Mouse (Mus musculus) limb, embryonic 11.5 days (tissue): ENCODE measurements around the gene H2-Q2. TPM values are rescaled to one million over a fixed set of nuclear protein-coding genes. Genes with fewer than 3 reads are reported as not detected.
A peak's percentile ranks its signal among the peaks of the same experiment; 100 is the strongest.
"Not testable (repeated sequence)": the region's sequence is repeated elsewhere in the genome, so short reads cannot be mapped to it uniquely, and the experiment has no call there.

Experiments
- ATAC-seq: fragments of 200-750 bp; cut with Nextera tagmentation; 2 replicates; pipeline ENCODE4 v1.8.0; 2017; ENCODE audit warnings: low read depth; ENCODE audit not compliant: insufficient number of reproducible peaks, low FRiP score, low TSS enrichment
- DNase-seq: peaks from one replicate; pipeline ENCODE4 v3.0.0-alpha.2; 2015; ENCODE audit warnings: low spot score
- H3K27ac ChIP-seq: fragments of 300-500 bp; sonication (generic); replicated peaks from 2 replicates; pipeline ENCODE4 v1.5.1; 2014; ENCODE audit warnings: low read depth, mild to moderate bottlenecking, low read length
- H3K27me3 ChIP-seq: fragments of 300-500 bp; sonication (generic); 2 replicates; pipeline ENCODE4 v1.6.1; 2014; ENCODE audit warnings: mild to moderate bottlenecking, low read length, mixed read lengths; ENCODE audit not compliant: control insufficient read depth, insufficient read depth
- H3K36me3 ChIP-seq: fragments of 300-500 bp; sonication (generic); 2 replicates; pipeline ENCODE4 v1.6.1; 2014; ENCODE audit warnings: mild to moderate bottlenecking, low read length, moderate library complexity, mixed read lengths; ENCODE audit not compliant: control insufficient read depth, insufficient read depth
- H3K4me1 ChIP-seq: fragments of 300-500 bp; sonication (generic); 2 replicates; pipeline ENCODE4 v1.6.1; 2014; ENCODE audit warnings: low read length, mixed read lengths; ENCODE audit not compliant: control insufficient read depth, insufficient read depth
- H3K4me2 ChIP-seq: fragments of 300-500 bp; sonication (generic); 2 replicates; pipeline ENCODE4 v1.6.1; 2014; ENCODE audit warnings: low read depth, mild to moderate bottlenecking, moderate library complexity; ENCODE audit not compliant: severe bottlenecking
- H3K4me3 ChIP-seq: fragments of 300-500 bp; sonication (generic); 2 replicates; pipeline ENCODE4 v1.5.1; 2014; ENCODE audit warnings: low read depth, low read length
- H3K9ac ChIP-seq: fragments of 300-500 bp; sonication (generic); 2 replicates; pipeline ENCODE4 v1.6.1; 2014; ENCODE audit warnings: mild to moderate bottlenecking, low read length
- H3K9me3 ChIP-seq: fragments of 300-500 bp; sonication (generic); 2 replicates; pipeline ENCODE4 v1.6.1; 2016; ENCODE audit warnings: low read length; ENCODE audit not compliant: control insufficient read depth
- WGBS: fragments of 180-500 bp; shearing (Covaris S2); extraction: QIAGEN DNeasy Blood & Tissue Kit; methylation state at CpG from one replicate; pipeline ENCODE4 v1.1.7; 2014; 5-methylcytosine and 5-hydroxymethylcytosine counted together
- polyA plus RNA-seq: library from polyadenylated mRNA; unstranded; fragments of >200 nt; fragmentation: Nextera tagmentation; extraction: Ambion mirVana; gene quantifications from 2 replicates; pipeline ENCODE4 v1.2.1, GENCODE M21; 2014

H2-Q2 gene
- polyA plus RNA-seq, 1 experiment from 2014 or later = 0.16 TPM

DNA sequence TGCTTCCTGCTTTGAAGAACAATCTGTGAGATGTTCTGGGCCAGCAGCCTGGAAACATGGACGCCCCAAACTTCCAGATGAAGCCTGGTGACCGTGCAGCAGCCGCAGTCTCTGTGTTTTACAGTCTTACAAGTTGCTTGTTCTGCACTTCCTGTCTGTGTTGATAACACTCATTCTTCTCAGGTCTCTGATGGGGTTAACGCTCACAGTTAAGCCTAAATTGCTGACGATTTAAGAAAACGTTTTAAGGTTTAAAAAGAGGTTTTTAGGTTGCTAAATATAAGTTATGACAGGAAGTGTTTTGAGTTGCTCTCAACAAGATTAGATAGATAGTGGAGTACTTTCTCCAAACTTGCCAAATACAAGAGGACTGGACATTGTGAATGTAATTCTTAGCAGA, 11.2 kb downstream of the H2-Q2 start:
- not testable (repeated sequence) for ATAC-seq, H3K4me1 ChIP-seq, H3K9me3 ChIP-seq, H3K4me2 ChIP-seq, H3K9ac ChIP-seq, H3K27me3 ChIP-seq, H3K27ac ChIP-seq, H3K4me3 ChIP-seq, DNase-seq, H3K36me3 ChIP-seq
- 65% methylated on average over 6 of the region's 6 CpGs for WGBS

DNA sequence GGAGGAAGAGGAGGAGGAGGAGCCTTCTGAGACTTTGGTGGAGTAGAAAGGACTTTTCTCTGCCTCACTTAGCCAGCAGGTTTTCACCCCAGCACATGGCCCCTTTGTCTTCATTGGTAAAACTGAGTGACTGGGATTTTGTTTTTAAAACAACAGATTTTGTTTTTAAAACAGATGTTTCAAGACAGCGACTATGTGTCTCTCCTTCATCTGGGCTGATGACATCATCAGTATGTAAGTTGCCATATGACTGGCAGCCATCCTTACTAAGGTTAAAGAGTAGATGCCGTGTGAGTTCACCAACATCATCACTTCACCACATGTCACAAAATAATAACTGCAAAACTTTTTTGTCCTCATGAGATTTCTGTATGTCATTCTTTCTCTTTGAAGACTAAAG, 12.0 kb downstream of the H2-Q2 start:
- no peak overlapping the region for H3K27ac ChIP-seq
- ATAC-seq (no peak), DNase-seq (no peak)
- H3K4me3 ChIP-seq = no peak overlapping the region
- H3K4me2 ChIP-seq = no peak overlapping the region
- H3K9me3 ChIP-seq = no peaks in the 10 kb centered on the region
- H3K36me3 ChIP-seq = no peaks in the 10 kb centered on the region
- H3K9ac ChIP-seq = no peak overlapping the region
- peaks cover 8% of the 10 kb centered on the region for H3K27me3 ChIP-seq
- no peaks in the 10 kb centered on the region for H3K4me1 ChIP-seq
- WGBS = 76% methylated on average over 2 of the region's 2 CpGs

DNA sequence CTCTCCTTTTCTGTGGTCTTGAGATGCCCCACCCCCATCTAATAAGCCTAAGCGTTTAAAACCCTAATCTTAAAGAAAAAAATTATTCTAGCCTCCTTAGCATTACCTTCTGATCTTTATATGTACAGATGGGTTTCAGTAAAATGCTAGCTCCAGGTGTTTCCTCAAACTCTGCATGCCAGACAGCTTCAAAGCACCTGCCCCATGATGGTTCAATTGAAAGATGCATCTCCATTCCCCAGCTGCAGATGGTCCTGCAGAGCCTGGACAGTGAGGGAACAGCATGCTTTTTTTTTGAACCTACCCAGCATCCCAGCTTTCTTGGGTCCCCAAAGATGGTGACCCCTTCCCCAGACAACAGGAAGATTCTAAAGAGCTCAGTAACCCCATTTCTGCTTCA, 15.0 kb downstream of the H2-Q2 start:
- ATAC-seq = no peak
- no peaks in the 10 kb centered on the region for H3K9me3 ChIP-seq
- 49% methylated on average over 1 of the region's 1 CpGs for WGBS
- H3K4me2 ChIP-seq = no peak overlapping the region
- no peaks in the 10 kb centered on the region for H3K4me1 ChIP-seq
- H3K9ac ChIP-seq = no peak overlapping the region
- no peak overlapping the region for H3K4me3 ChIP-seq
- H3K27ac ChIP-seq = no peak overlapping the region
- H3K27me3 ChIP-seq = peaks cover 12% of the 10 kb centered on the region
- H3K36me3 ChIP-seq = no peaks in the 10 kb centered on the region
- DNase-seq = peak; percentile 10

DNA sequence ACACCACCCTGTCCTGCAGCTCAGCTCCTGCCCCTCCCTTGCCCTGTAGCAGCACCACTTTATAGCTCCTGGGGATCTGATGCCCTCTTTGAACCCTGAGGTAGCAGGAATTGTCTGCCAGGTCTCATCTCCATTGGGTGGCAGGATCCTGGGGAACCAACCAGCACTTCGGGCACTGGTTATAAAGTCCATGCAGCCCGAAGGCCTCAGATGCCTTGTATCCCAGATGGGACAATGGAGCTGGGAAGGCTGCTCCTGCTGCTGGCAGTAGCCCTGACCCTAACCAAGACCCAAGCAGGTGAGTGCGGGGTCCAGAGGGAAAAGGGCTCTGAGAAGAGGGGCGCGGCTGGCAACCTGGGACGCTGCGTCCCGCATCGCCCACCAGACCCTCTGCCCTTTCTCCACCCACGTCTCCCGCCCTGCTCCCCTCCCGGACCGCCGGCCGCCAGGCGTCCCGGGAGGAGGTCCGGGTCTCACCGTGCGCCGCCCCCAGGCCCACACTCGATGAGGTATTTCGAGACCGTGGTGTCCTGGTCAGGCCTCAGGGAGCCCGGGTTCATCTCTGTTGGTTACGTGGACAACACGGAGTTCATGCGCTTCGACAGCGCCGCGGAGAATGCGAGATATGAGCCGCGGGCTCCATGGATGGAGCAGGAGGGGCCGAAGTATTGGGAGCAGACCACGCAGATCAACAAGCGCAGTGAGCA, 16.9 kb downstream of the H2-Q2 start:
- H3K36me3 ChIP-seq = no peaks in the 10 kb centered on the region
- DNase-seq = peak; percentile 31
- H3K9me3 ChIP-seq = no peaks in the 10 kb centered on the region
- no peaks in the 10 kb centered on the region for H3K4me1 ChIP-seq
- no peak overlapping the region for H3K27ac ChIP-seq
- peaks cover 12% of the 10 kb centered on the region for H3K27me3 ChIP-seq
- H3K4me3 ChIP-seq = peak overlapping the region; percentile 31
- WGBS = 9% methylated on average over 38 of the region's 38 CpGs
- no peak for ATAC-seq
- H3K4me2 ChIP-seq = peak overlapping the region; percentile 74
- 0 out of 2 replicates have a peak overlapping the region, but pooled peaks have one; percentile 22 for H3K9ac ChIP-seq

DNA sequence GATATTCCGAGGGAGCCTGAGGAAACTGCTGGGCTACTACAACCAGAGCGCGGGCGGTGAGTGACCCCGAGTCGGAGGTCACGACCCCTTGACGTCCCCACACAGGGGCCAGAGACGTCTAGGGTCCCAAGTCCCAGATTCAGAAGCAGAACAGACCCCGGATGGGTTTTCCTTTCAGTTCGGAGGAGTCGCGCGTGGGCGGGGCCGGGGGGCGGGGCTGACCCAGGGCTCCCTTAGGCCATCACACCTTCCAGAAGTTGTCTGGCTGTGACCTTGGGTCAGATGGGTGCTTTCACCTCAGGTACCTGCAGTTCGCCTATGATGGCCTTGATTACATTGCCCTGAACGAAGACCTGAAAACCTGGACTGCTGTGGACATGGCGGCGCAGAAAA, 17.4 kb downstream of the H2-Q2 start:
- Histone ChIP-seq H3K4me3 (peak overlapping the region; percentile 31), H3K9me3 (no peaks in the 10 kb centered on the region), H3K4me1 (no peaks in the 10 kb centered on the region), H3K36me3 (no peaks in the 10 kb centered on the region), H3K27me3 (peaks cover 12% of the 10 kb centered on the region), H3K4me2 (peak overlapping the region; percentile 74), H3K9ac (0 out of 2 replicates have a peak overlapping the region, but pooled peaks have one; percentile 22), H3K27ac (no peak overlapping the region)
- ATAC-seq (no peak), DNase-seq (no peak)
- 15% methylated on average over 21 of the region's 21 CpGs for WGBS

DNA sequence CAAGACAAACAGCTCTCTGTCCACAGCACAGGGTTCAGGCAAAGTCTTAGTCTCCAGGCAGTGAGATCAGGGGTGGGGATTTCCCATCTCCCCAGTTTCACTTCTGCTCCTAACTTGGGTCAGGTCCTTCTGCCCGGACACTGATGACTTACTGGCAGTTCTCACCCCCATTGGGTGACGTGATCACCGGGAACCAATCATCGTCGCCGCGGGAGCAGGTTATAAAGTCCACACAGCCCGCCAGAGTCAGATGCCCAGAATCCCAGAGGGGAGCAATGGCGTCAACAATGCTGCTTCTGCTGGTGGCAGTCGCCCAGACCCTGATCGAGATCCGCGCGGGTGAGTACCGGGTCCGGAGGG, 37.3 kb downstream of the H2-Q2 start, which contains the start of gene H2-Q4:
Gene H2-Q4 (plus strand): TSS at position 249 of the 360 bp plus-strand sequence.
- peak within 1 kb of the TSS; percentile 61 for H3K4me3 ChIP-seq
- H3K36me3 ChIP-seq = no peaks in the 10 kb centered on the region
- peak within 1 kb of the TSS; percentile 90 for H3K4me2 ChIP-seq
- ATAC-seq (peak; percentile 88), DNase-seq (peak; percentile 90)
- H3K9ac ChIP-seq = peak within 1 kb of the TSS; percentile 64
- no peak within 1 kb of the TSS for H3K27ac ChIP-seq
- H3K9me3 ChIP-seq = no peaks in the 10 kb centered on the region
- no peaks in the 10 kb centered on the region for H3K4me1 ChIP-seq
- no peaks in the 10 kb centered on the region for H3K27me3 ChIP-seq
- WGBS = under 1% methylated on average over 16 of the region's 16 CpGs

DNA sequence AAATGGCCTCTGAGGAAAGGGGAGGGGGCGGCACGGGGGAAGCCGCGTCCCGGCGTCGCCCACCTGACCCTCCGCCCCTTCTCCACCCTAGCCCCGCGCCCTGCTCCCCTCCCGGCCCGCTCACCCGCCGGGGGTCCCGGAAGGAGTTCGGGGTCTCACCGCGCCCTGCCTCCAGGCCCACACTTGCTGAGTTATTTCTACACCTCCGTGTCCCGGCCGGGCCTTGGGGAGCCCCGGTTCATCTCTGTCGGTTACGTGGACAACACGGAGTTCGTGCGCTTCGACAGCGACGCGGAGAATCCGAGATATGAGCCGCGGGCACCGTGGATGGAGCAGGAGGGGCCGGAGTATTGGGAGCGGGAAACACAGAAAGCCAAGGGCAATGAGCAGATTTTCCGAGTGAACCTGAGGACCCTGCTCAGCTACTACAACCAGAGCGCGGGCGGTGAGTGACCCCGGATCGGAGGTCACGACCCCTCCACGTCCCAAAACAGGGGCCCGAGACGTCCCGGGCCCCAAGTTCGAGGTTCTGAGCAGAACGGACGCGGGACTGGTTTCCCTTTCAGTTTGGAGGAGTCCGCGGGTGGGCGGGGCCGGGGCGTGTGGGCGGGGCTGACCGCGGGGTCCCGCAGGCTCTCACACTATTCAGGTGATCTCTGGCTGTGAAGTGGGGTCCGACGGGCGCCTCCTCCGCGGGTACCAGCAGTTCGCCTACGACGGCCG, 37.8 kb downstream of the H2-Q2 start:
- H3K27ac ChIP-seq = no peak overlapping the region
- no peaks in the 10 kb centered on the region for H3K9me3 ChIP-seq
- peak; percentile 61 for DNase-seq
- no peaks in the 10 kb centered on the region for H3K4me1 ChIP-seq
- H3K9ac ChIP-seq = peak overlapping the region; percentile 64
- peak; percentile 73 for ATAC-seq
- 1% methylated on average over 66 of the region's 70 CpGs for WGBS
- H3K4me3 ChIP-seq = peak overlapping the region; percentile 61
- no peaks in the 10 kb centered on the region for H3K36me3 ChIP-seq
- H3K27me3 ChIP-seq = no peaks in the 10 kb centered on the region
- H3K4me2 ChIP-seq = peak overlapping the region; percentile 90

DNA sequence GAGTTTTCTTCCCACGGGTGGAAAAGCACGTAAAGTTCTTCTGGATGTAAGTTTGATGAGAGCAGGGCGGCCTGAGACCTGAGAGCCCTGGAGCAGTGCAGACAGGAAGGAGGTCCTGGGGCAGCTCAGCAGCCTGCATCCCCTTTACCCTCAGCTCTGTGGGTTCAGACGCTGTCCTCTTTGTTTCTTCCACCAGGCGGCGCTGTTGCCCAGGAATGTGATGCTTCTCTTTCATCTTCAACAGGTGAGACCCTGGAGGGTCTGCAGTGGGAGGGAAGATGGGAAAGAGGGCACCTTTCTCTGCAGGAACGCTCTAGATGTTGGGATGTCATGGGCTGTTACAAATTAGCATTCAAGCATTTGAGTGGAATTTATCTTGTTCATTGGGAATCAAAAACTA, 47.8 kb downstream of the H2-Q2 start:
- DNase-seq = peak; percentile 76
- not testable (repeated sequence) for H3K27ac ChIP-seq, H3K36me3 ChIP-seq, H3K4me2 ChIP-seq, H3K9ac ChIP-seq, H3K4me3 ChIP-seq, H3K4me1 ChIP-seq, H3K27me3 ChIP-seq, H3K9me3 ChIP-seq, ATAC-seq
- 6% methylated on average over 7 of the region's 7 CpGs for WGBS
